In genomic region chr13:52484064-52484463, GRCm38 (mm10) we compare ENCODE assay signal across 27 mouse cellular contexts. TPM values are rescaled to one million over a fixed set of nuclear protein-coding genes. Genes with fewer than 3 reads are reported as not detected.
DNase-seq lines count a peak whose midpoint lies in the region; ATAC-seq lines count a peak whose summit lies in the region.
"Had no signal": no experiment of that assay in that cellular context is flagged by ENCODE, and none has a peak within 500 bp of the region (broad histone marks: within the 10 kb centered on the region; RNA-seq: fewer than 3 reads in every experiment).

No protein-coding gene starts in this region.

- H3K36me3 ChIP-seq in heart, embryonic 13.5 days, result no peaks in the 10 kb centered on the region
- no peaks in the 10 kb centered on the region for H3K36me3 ChIP-seq in heart, embryonic 16.5 days (ENCODE audit: control insufficient read depth, insufficient read depth)
- H3K36me3 ChIP-seq: embryonic facial prominence, embryonic 10.5 days; embryonic facial prominence, embryonic 13.5 days; forebrain, embryonic 12.5 days; forebrain, embryonic 15.5 days had no signal

- peak; percentile 48 for DNase-seq in heart, adult 11 months
- DNase-seq in heart, postnatal 14 days, result no peak
- DNase-seq in heart, adult 18-20 months, result no peak
- DNase-seq in heart, adult 9 months (ENCODE audit: low spot score in 2 of 2), result no peak
- DNase-seq: adrenal gland, adult 8-10 months; adrenal gland, postnatal 25 days; cerebellum, adult 11-12 months; cerebellum, adult 8-10 months; cerebellum, postnatal 10 days; cerebellum, postnatal 36 days; embryo, embryonic 11 days; gastrocnemius, postnatal 25 days; heart, postnatal 10 days; kidney, adult 18-20 months; kidney, adult 9 months had no signal

- H3K9ac ChIP-seq in heart, embryonic 13.5 days, result no peak overlapping the region
- no peak overlapping the region for H3K9ac ChIP-seq in heart, embryonic 16.5 days (ENCODE audit: low read length)
- H3K9ac ChIP-seq: embryonic facial prominence, embryonic 13.5 days; forebrain, embryonic 12.5 days; forebrain, embryonic 15.5 days; hindbrain, embryonic 14.5 days had no signal

- H3K4me2 ChIP-seq in heart, embryonic 13.5 days, result no peak overlapping the region
- no peak overlapping the region for H3K4me2 ChIP-seq in heart, embryonic 16.5 days (ENCODE audit: low read depth, low read length)
- H3K4me2 ChIP-seq: embryonic facial prominence, embryonic 13.5 days; forebrain, embryonic 12.5 days; forebrain, embryonic 15.5 days; hindbrain, embryonic 14.5 days had no signal

- H3K27me3 ChIP-seq in heart, embryonic 13.5 days (replicated peaks), result no peaks in the 10 kb centered on the region
- no peaks in the 10 kb centered on the region for H3K27me3 ChIP-seq in heart, embryonic 16.5 days (ENCODE audit: control insufficient read depth, insufficient read depth, low read length)
- H3K27me3 ChIP-seq: embryonic facial prominence, embryonic 13.5 days; forebrain, embryonic 12.5 days; forebrain, embryonic 15.5 days had no signal

- H3K4me1 ChIP-seq in heart, embryonic 13.5 days, result peaks cover 5% of the 10 kb centered on the region; the same call in 1 of the 2 replicates
- no peaks in the 10 kb centered on the region for H3K4me1 ChIP-seq in heart, embryonic 16.5 days (ENCODE audit: control insufficient read depth, insufficient read depth, low read length)
- H3K4me1 ChIP-seq: embryonic facial prominence, embryonic 10.5 days; embryonic facial prominence, embryonic 13.5 days; forebrain, embryonic 12.5 days; forebrain, embryonic 15.5 days had no signal

- ATAC-seq in heart, embryonic 13.5 days (ENCODE audit: extremely low read depth, insufficient number of reproducible peaks, low FRiP score, low TSS enrichment), result peak; percentile 37; the same call in 1 of the 2 replicates
- ATAC-seq in heart, embryonic 16.5 days (replicated peaks; ENCODE audit: extremely low read depth, insufficient read depth, low FRiP score), result peak; percentile 55
- ATAC-seq: activated CD4-positive, CD25-positive, alpha-beta regulatory T cell, adult 4 months; forebrain, embryonic 15.5 days; hindbrain, postnatal 0 days; inflammation-experienced regulatory T-cells, adult 6 months; intestine, embryonic 16.5 days had no signal

- WGBS in heart, embryonic 13.5 days, result 51% methylated on average over 4 of the region's 4 CpGs
- WGBS in heart, embryonic 16.5 days, result 56% methylated on average over 4 of the region's 4 CpGs

- intact Hi-C loops in heart, postnatal 14 days (cut with DNase I), result no loop called here

- H3K9me3 ChIP-seq in heart, embryonic 13.5 days, result peaks cover 4% of the 10 kb centered on the region; the same call in 1 of the 2 replicates
- 0 out of 2 replicates have a peak, but pooled peaks cover 3% of the 10 kb centered on the region for H3K9me3 ChIP-seq in heart, embryonic 16.5 days (replicated peaks; ENCODE audit: control insufficient read depth, low read length)
- H3K9me3 ChIP-seq: embryonic facial prominence, embryonic 10.5 days; embryonic facial prominence, embryonic 13.5 days; forebrain, embryonic 12.5 days; forebrain, embryonic 15.5 days had no signal

- no peak overlapping the region for H3K4me3 ChIP-seq in heart, embryonic 13.5 days
- no peak overlapping the region for H3K4me3 ChIP-seq in heart, embryonic 16.5 days (ENCODE audit: low read length)
- H3K4me3 ChIP-seq: embryonic facial prominence, embryonic 10.5 days; embryonic facial prominence, embryonic 13.5 days; erythroblast, embryonic 14.5 days; forebrain, embryonic 12.5 days; forebrain, embryonic 15.5 days had no signal

- H3K27ac ChIP-seq in heart, embryonic 13.5 days (replicated peaks), result peak overlapping the region; percentile 76
- H3K27ac ChIP-seq in heart, embryonic 16.5 days (ENCODE audit: low read length), result no peak overlapping the region
- H3K27ac ChIP-seq: embryonic facial prominence, embryonic 10.5 days; embryonic facial prominence, embryonic 13.5 days; forebrain, embryonic 12.5 days; forebrain, embryonic 15.5 days; hindbrain, embryonic 14.5 days; hindbrain, postnatal 0 days had no signal

RNA-seq across cellular contexts. Expression of gene Diras2, which starts 47.0 kb away (rescaled TPM):
- total RNA-seq in heart, postnatal 14 days (2021), result under 1 TPM; 0.33 to 0.54 TPM
- polyA plus RNA-seq in heart, embryonic 13.5 days (2015; fragmentation: Nextera tagmentation; extraction: Ambion mirVana), result 0.52 and 0.65 TPM in 2 replicates
- under 1 TPM; 0.25 to 0.39 TPM for total RNA-seq in heart, adult 18-20 months (2021)
- 0.62 and 1.2 TPM in 2 replicates for polyA plus RNA-seq in heart, embryonic 16.5 days (2015; fragmentation: Nextera tagmentation; extraction: Ambion mirVana)
- polyA plus RNA-seq: activated CD4-positive, CD25-positive, alpha-beta regulatory T cell, adult 4 months; erythroblast, embryonic 14.5 days; inflammation-experienced regulatory T-cells, adult 6 months had no signal
